9 mouse cellular contexts compared by ENCODE assay signal in genomic region chr1:73640726-73641451, GRCm38 (mm10).
A peak's percentile ranks its signal among the peaks of the same experiment; 100 is the strongest.
DNase-seq lines count a peak whose midpoint lies in the region; ATAC-seq and TF ChIP-seq lines count a peak whose summit lies in the region.
"Had no signal": no experiment of that assay in that cellular context is flagged by ENCODE, and none has a peak within 500 bp of the region (broad histone marks: within the 10 kb centered on the region; RNA-seq: fewer than 3 reads in every experiment).

No protein-coding gene starts in this region.

- H3K9ac ChIP-seq in limb, embryonic 12.5 days (replicated peaks) = no peak overlapping the region
- no peak overlapping the region for H3K9ac ChIP-seq in hindbrain, embryonic 13.5 days
- no peak overlapping the region for H3K9ac ChIP-seq in neural tube, embryonic 13.5 days

- no peak overlapping the region for H3K27ac ChIP-seq in cerebellum, adult 2 months (ENCODE audit: insufficient read depth, low read length)
- H3K27ac ChIP-seq in limb, embryonic 12.5 days = peak overlapping the region; percentile 31; the same call in 1 of the 2 replicates
- H3K27ac ChIP-seq in limb, embryonic 10.5 days = no peak overlapping the region
- H3K27ac ChIP-seq in hindbrain, embryonic 13.5 days = peak overlapping the region; percentile 66
- peak overlapping the region; percentile 63 for H3K27ac ChIP-seq in neural tube, embryonic 13.5 days (replicated peaks)

- no peaks in the 10 kb centered on the region for H3K9me3 ChIP-seq in limb, embryonic 12.5 days
- H3K9me3 ChIP-seq in limb, embryonic 10.5 days (replicated peaks) = no peaks in the 10 kb centered on the region
- H3K9me3 ChIP-seq in hindbrain, embryonic 13.5 days = no peaks in the 10 kb centered on the region
- H3K9me3 ChIP-seq in neural tube, embryonic 13.5 days = no peaks in the 10 kb centered on the region

- TF ChIP-seq POLR2A in cerebellum, adult 2 months (IDR thresholded peaks at IDR 0.05; ENCODE audit: borderline replicate concordance, insufficient read depth, low read length) = no peak

- H3K4me1 ChIP-seq in cerebellum, adult 2 months (ENCODE audit: control insufficient read depth, insufficient read depth, low read length) = 0 out of 2 replicates have a peak, but pooled peaks cover 3% of the 10 kb centered on the region
- peaks cover 22% of the 10 kb centered on the region for H3K4me1 ChIP-seq in limb, embryonic 12.5 days (replicated peaks)
- peaks cover 6% of the 10 kb centered on the region; the same call in 1 of the 2 replicates for H3K4me1 ChIP-seq in limb, embryonic 10.5 days
- peaks cover 19% of the 10 kb centered on the region for H3K4me1 ChIP-seq in hindbrain, embryonic 13.5 days (replicated peaks)
- H3K4me1 ChIP-seq in neural tube, embryonic 13.5 days (replicated peaks) = peaks cover 38% of the 10 kb centered on the region

- DNase-seq in cerebellum, postnatal 10 days = peak; percentile 22 to 30
- no peak for DNase-seq in cerebellum, adult 2 months
- DNase-seq in limb, embryonic 10.5 days (ENCODE audit: low spot score) = no peak
- DNase-seq in natural killer cell, adult 2 months (ENCODE audit: low spot score in 2 of 2) = no peak
- DNase-seq in adrenal gland, adult (ENCODE audit: inconsistent age in 2 of 2, low spot score in 1 of 2) = no peak
- DNase-seq: gastrocnemius, postnatal 36 days had no signal

- no peaks in the 10 kb centered on the region for H3K27me3 ChIP-seq in cerebellum, adult 2 months (ENCODE audit: control insufficient read depth, insufficient read depth, low read length)
- no peaks in the 10 kb centered on the region for H3K27me3 ChIP-seq in limb, embryonic 12.5 days
- H3K27me3 ChIP-seq in limb, embryonic 10.5 days (ENCODE audit: low read depth, poor library complexity, severe bottlenecking) = no peaks in the 10 kb centered on the region
- H3K27me3 ChIP-seq in hindbrain, embryonic 13.5 days = no peaks in the 10 kb centered on the region
- H3K27me3 ChIP-seq in neural tube, embryonic 13.5 days = no peaks in the 10 kb centered on the region

- no peak overlapping the region for H3K4me3 ChIP-seq in cerebellum, adult 2 months (replicated peaks; ENCODE audit: insufficient read depth, low read depth, low read length)
- H3K4me3 ChIP-seq in limb, embryonic 12.5 days (replicated peaks) = no peak overlapping the region
- H3K4me3 ChIP-seq in limb, embryonic 10.5 days = no peak overlapping the region
- H3K4me3 ChIP-seq in hindbrain, embryonic 13.5 days = no peak overlapping the region
- H3K4me3 ChIP-seq in neural tube, embryonic 13.5 days = no peak overlapping the region

- no peak for TF ChIP-seq CTCF in cerebellum, adult 2 months (IDR thresholded peaks at IDR 0.05; ENCODE audit: borderline replicate concordance, insufficient read depth, low read depth, low read length)

- 64% methylated on average over 12 of the region's 12 CpGs for WGBS in cerebellum, adult 2 months
- WGBS in limb, embryonic 12.5 days = 51% methylated on average over 12 of the region's 12 CpGs
- WGBS in limb, embryonic 10.5 days = 77% methylated on average over 12 of the region's 12 CpGs
- WGBS in hindbrain, embryonic 13.5 days = 22% methylated on average over 12 of the region's 12 CpGs
- 22% methylated on average over 12 of the region's 12 CpGs for WGBS in neural tube, embryonic 13.5 days

- H3K4me2 ChIP-seq in limb, embryonic 12.5 days = no peak overlapping the region
- H3K4me2 ChIP-seq in hindbrain, embryonic 13.5 days = 0 out of 2 replicates have a peak overlapping the region, but pooled peaks have one; percentile 19
- peak overlapping the region; percentile 10; the same call in 1 of the 2 replicates for H3K4me2 ChIP-seq in neural tube, embryonic 13.5 days

- no peaks in the 10 kb centered on the region for H3K36me3 ChIP-seq in limb, embryonic 12.5 days
- H3K36me3 ChIP-seq in limb, embryonic 10.5 days = no peaks in the 10 kb centered on the region
- no peaks in the 10 kb centered on the region for H3K36me3 ChIP-seq in hindbrain, embryonic 13.5 days
- no peaks in the 10 kb centered on the region for H3K36me3 ChIP-seq in neural tube, embryonic 13.5 days

- no peak for ATAC-seq in limb, embryonic 12.5 days (ENCODE audit: insufficient number of reproducible peaks, insufficient read depth, low FRiP score, low TSS enrichment, low read depth)
- peak; percentile 73 for ATAC-seq in hindbrain, embryonic 13.5 days (ENCODE audit: low FRiP score)
- ATAC-seq in neural tube, embryonic 13.5 days (ENCODE audit: low read depth) = peak; percentile 84

Comparison
In these comparisons a context has a peak if more than half of its experiments do, and no peak if none do; other contexts are left out.
1. DNase-seq: peak in cerebellum, postnatal 10 days (2 of 2); none in cerebellum, adult 2 months (0 of 2), limb, embryonic 10.5 days (single experiment), natural killer cell, adult 2 months (0 of 2) and adrenal gland, adult (0 of 2).
2. H3K27ac ChIP-seq: peak in limb, embryonic 12.5 days (single experiment), hindbrain, embryonic 13.5 days (single experiment) and neural tube, embryonic 13.5 days (single experiment); none in cerebellum, adult 2 months (single experiment) and limb, embryonic 10.5 days (single experiment).